Comparison of ENCODE assay signal across 33 mouse cellular contexts in the genomic region with DNA sequence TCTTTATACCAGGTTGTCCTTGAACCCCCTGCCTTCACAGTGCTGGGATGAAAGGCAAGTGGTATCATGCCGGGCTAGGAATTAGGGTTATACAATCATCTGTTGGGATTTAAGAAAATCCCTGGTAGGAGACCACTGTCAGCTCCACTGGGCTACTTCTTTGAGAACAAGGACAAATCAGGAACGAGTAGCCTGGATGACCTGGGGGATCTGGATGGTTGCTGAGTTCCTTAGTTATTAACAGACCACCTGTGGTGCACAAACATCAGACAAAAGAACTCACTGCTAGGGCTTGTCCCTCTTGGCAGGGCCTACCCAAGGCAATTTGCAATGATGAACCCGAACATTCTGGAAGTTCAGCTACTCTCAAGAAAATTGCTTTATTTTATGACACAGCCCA. TPM values are rescaled to one million over a fixed set of nuclear protein-coding genes. Genes with fewer than 3 reads are reported as not detected.
"Had no signal": no experiment of that assay in that cellular context is flagged by ENCODE, and none has a peak within 500 bp of the region (broad histone marks: within the 10 kb centered on the region; RNA-seq: fewer than 3 reads in every experiment).

No protein-coding gene starts in this region.

- H3K27me3 ChIP-seq: heart, embryonic 13.5 days; heart, embryonic 15.5 days; hindbrain, embryonic 15.5 days; intestine, embryonic 15.5 days had no signal

- H3K27ac ChIP-seq: heart, embryonic 13.5 days; heart, embryonic 15.5 days; hindbrain, embryonic 10.5 days; hindbrain, embryonic 12.5 days; hindbrain, embryonic 13.5 days; hindbrain, embryonic 14.5 days; hindbrain, embryonic 15.5 days; hindbrain, postnatal 0 days; intestine, embryonic 15.5 days; kidney, embryonic 15.5 days; kidney, postnatal 0 days; layer of hippocampus, adult 2 months; left cerebral cortex, adult 2 months had no signal

- H3K4me3 ChIP-seq: heart, embryonic 13.5 days; heart, embryonic 15.5 days; hindbrain, embryonic 10.5 days; hindbrain, embryonic 12.5 days; hindbrain, embryonic 13.5 days; hindbrain, embryonic 15.5 days; intestine, embryonic 15.5 days; kidney, embryonic 15.5 days; layer of hippocampus, adult 2 months; left cerebral cortex, adult 2 months had no signal

- ATAC-seq: hindbrain, embryonic 16.5 days; hindbrain, postnatal 0 days; inflammation-experienced regulatory T-cells, adult 6 months; intestine, embryonic 15.5 days; intestine, embryonic 16.5 days; intestine, postnatal 0 days had no signal

- H3K4me2 ChIP-seq: heart, embryonic 13.5 days; heart, embryonic 15.5 days; hindbrain, embryonic 12.5 days; hindbrain, embryonic 13.5 days; hindbrain, embryonic 14.5 days; hindbrain, embryonic 15.5 days; intestine, embryonic 15.5 days; kidney, embryonic 15.5 days had no signal

- H3K9me3 ChIP-seq: heart, embryonic 13.5 days; heart, embryonic 15.5 days; hindbrain, embryonic 10.5 days; hindbrain, embryonic 12.5 days; hindbrain, embryonic 13.5 days; hindbrain, embryonic 15.5 days; intestine, embryonic 15.5 days; kidney, embryonic 15.5 days had no signal

- H3K36me3 ChIP-seq: heart, embryonic 13.5 days; heart, embryonic 15.5 days; hindbrain, embryonic 10.5 days; hindbrain, embryonic 12.5 days; hindbrain, embryonic 13.5 days; hindbrain, embryonic 15.5 days; intestine, embryonic 15.5 days; kidney, embryonic 15.5 days had no signal

- H3K9ac ChIP-seq: heart, embryonic 13.5 days; heart, embryonic 15.5 days; hindbrain, embryonic 12.5 days; hindbrain, embryonic 13.5 days; hindbrain, embryonic 14.5 days; hindbrain, embryonic 15.5 days; intestine, embryonic 15.5 days; kidney, embryonic 15.5 days had no signal

- H3K4me1 ChIP-seq: heart, embryonic 13.5 days; heart, embryonic 15.5 days; hindbrain, embryonic 10.5 days; hindbrain, embryonic 12.5 days; hindbrain, embryonic 13.5 days; hindbrain, embryonic 15.5 days; intestine, embryonic 15.5 days; kidney, embryonic 15.5 days had no signal

- DNase-seq: heart, postnatal 10 days; heart, postnatal 14 days; heart, postnatal 36 days; heart, postnatal 4 days; kidney, adult 11 months; kidney, adult 18-20 months; kidney, adult 2 months; kidney, adult 8-10 months; kidney, adult 9 months; kidney, postnatal 10 days; kidney, postnatal 14 days; kidney, postnatal 25 days; kidney, postnatal 36 days; kidney, postnatal 4 days; layer of hippocampus, adult 9-11 months; layer of hippocampus, postnatal 36 days had no signal

RNA-seq across cellular contexts. Expression of a gene that starts 55.7 kb away (rescaled TPM):
- polyA plus RNA-seq: inflammation-experienced regulatory T-cells, adult 6 months had no signal
